Mouse (Mus musculus): Measurements from ENCODE around the gene Nicn1.
"Not testable (repeated sequence)": the region's sequence is repeated elsewhere in the genome, so short reads cannot be mapped to it uniquely, and the experiment has no call there.

Nicn1 gene

DNA sequence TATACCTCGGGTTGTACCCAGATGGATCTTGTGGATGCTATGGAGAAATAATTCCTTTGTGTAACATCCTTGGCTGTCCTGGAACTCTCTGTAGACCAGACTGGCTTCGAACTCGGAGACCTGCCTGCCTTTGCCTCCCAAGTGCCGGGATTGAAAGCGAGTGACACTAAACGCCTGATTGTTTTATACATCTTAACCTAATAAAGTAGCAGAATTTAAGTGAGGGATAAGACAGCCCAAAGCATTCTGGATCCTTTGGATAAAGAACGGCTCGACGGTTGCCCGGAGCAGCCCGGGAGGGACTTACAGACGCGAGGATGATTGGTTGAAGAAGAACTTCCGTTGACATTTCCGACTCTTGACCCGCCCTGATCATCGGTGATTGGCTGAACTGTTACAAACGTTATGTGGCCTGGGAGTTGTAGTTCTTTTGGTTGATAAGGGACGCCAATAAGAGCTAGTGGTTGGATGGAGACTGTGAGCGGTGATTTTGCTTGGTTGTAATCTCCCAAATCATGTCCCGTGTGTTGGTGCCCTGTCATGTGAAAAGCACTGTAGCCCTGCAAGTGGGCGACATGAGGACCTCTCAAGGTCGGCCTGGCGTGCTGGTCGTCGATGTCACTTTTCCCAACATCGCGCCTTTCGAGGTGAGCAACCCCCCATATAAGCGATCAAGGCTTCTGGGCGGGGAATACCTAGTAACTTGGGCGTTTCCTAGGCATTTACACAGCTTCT lies at the start of gene Nicn1:
Gene Nicn1 (plus strand): TSS at position 414 of the 735 bp plus-strand sequence.
- in situ Hi-C loops (cut with MboI, MseI), result no loop called here

DNA sequence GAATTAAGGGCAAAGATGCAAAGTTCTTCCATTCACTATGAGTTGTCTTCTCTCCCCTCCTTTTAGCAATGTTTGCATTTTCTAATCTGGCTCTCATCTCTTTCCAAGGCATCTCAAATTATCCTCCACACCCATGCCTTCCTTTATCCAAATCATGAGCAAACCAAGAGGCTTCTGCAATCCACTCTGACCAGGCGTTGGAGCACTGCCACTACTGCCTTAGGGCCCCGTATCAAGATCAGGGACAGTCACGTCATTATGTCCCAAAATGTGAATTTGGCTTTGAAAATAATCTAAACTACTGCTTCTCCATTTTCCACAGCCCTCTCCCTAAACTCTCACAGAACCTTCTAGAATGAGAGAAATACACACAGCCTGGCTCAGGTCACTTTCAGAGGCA lies 45.7 kb upstream of the Nicn1 start:
- in situ Hi-C loops (cut with MboI, MseI), result no loop called here

DNA sequence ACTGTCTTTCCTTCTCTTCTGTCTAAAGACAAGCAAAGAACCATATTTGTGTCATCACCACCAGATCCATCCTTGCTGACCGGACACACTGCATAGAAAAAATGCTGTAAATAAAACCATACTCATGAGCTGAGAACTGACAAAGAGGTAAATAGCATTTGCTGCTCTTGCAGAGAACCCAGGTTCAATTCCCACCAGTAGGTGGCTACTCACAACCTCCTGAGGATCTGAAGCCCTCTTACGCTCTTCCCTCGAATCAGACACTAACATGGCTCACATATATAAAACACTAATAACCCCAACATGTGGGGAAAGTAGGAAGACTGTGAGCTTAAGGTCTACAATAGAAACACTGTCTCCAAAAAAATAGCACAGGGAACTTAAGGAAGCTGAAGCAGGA lies 45.2 kb upstream of the Nicn1 start:
- in situ Hi-C loops (cut with MboI, MseI), result no loop called here

DNA sequence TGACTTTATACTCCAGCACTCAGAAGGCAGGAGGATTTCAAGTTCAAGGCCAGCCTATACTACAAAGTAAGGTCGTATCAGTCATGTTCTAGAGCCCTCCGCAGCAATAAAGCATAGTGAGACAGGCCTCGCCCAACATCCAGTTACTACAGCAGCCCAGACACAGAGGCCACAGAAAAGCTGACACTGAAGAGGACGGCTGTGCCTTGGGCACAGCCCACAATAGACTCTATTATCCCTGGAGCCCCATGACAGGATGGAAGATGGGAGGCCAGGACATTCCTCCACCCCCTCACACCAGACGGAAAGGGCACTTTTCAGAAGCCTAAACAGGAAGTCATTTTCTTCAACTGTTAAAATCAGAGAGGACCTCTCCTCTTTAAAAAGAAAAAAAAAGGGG lies 41.3 kb upstream of the Nicn1 start:
- in situ Hi-C loops (cut with MboI, MseI), result no loop called here

DNA sequence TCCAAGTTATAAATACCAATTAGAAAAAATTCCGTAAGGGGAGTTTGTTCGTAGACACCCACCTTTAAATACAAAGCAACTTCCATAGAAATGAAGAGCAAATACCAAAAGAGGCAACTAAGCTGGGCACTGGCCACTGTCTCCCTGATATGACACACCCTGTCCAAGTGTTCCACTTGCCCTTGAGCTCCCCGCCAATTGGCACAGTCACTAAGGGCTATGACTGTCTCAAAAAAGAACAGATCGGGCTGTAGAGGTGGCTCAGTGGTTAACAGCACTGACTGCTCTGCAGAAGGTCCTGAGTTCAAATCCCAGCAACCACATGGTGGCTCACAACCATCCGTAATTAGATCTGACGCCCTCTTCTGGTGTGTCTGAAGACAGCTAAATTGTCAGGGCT lies 38.4 kb upstream of the Nicn1 start:
- in situ Hi-C loops (cut with MboI, MseI), result loop anchor here (5.0 kb wide), 1 partner anchor 50 kb away; no protein-coding TSS in a partner anchor

DNA sequence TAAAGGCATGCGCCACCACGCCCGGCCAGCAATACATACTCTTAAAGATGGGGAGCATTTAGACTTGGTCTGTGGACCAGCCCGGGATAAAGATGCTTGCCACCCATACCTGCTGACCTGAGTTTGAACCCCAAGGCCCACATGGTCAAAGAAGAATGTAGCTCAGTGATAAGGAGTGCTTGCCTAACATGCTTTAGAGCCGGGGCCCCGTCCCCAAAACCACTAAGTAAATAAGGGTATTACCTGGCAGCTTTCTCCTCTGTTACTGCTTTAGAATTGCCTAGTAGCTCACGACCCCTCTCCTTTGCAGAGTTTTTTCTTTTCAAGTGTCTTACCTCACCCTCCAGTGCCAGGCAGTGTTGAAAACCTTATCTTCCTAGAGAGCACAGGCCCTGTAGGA lies 37.5 kb upstream of the Nicn1 start:
- in situ Hi-C loops (cut with MboI, MseI), result loop anchor here (5.0 kb wide), 1 partner anchor 50 kb away; no protein-coding TSS in a partner anchor

DNA sequence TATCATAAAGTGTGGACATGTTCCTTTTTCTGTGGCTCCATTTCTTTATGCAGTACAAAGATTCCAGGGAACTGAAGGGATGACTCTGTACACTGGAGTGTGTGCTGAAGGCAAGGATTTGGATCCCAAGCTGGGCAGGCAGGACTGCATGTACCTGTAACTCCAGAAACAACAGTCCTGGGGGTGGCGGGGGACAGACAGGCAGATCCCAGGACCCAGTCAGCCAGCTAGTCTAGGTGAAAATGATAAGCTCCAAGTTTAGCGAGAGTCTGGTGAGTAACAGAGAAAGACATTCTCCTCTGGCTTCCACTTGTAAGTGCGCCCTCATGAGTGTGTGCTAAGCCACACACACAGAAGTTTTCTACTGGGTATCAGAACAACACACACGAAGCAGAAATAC lies 29.7 kb upstream of the Nicn1 start:
- in situ Hi-C loops (cut with MboI, MseI), result no loop called here

DNA sequence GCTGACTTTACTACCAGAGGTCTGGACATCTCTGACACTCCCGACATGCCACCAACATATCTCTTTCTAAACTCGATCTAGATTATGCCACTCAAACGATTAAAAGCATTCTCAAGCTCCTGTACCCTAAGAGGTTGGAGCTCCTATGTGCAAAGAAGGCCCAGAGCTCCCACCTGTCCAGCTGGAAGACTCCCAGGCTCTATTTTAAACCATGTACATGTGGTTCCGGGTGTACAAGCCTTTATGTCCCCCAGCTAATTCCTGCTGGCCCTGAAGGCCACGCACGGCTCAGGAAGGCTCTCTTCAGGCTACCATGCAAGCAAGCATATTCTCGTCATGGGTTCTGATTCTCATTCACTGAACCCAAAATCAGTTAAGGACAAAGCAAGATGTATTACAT lies 28.4 kb upstream of the Nicn1 start:
- in situ Hi-C loops (cut with MboI, MseI), result no loop called here

DNA sequence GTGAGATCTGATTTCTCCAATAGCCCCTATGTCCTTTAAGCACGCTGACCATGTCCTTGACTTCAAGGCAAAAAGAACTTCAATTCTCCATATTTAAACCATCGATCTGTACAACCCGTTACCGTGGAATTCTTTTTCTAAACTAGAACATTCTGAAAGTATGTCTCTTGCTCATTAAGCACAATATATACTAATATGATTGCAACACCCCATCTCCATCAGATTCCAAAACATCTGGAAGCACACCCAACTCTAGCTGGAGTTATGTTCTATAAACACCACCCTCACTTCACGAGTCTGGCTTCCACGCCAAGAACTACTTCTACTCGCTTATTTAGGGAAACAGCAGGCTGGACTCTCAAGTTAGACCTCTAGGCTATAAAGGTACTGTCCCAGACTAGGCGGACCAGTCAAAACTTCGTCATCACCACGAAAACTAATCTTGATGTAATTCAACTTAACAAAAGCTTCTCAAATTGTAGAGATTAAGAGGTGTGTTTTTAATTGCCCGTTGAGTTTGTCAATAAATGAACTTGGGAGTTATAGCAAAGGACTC lies 27.7 kb upstream of the Nicn1 start:
- in situ Hi-C loops (cut with MboI, MseI), result no loop called here

DNA sequence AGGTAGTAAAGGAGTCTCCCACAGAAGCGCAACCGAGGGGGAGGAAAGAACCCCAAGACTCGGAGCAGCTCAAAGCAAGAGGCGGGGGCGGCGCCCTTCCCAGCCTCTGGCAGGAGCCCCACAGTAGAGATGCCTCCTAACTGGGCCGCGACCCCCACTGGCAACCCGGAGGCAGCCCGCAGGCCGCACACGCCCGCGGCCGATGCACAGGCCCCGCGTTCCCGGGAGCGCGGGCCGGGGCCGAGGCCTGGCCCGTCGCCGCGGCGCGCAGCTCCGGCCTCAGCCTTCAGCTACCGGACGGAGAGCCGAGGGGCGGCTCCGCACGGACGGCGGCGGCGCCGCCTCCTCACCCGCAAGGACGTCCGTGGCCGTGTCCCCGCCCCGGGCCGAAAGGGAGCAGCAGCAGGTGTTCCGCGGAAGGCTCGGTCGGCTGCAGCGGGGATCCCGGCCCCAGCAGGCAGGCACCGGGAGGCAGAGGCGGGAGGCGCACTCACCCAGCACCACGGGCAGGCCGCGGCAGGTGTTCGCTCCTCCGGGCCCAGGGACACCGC lies 27.0 kb upstream of the Nicn1 start:
- in situ Hi-C loops (cut with MboI, MseI), result no loop called here

DNA sequence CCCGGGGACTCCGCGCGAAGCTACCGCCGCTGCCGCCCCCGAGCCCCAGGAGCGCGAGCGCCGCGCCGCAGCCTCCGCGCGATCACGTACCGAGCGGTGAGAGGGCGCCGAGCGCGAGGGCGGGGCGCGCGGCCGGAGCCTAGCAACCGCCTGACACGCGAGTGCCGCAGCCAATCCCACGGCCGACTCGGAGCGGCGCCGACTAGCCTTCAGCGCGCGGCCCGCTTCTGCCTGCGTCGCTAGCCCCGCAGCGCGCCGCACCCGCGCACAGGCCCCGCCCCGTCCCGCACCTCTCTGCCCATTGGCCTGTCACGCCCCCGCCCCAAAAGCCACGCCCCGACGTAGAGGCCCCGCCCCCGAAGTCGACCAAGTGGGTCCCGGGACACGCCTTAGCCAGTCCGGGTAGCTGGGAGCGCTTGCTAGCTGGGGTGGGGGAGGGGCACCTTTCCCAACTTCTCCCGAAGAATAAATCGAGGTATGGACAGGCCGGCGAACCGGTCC lies 26.5 kb upstream of the Nicn1 start, which contains the start of gene Dag1:
Gene Dag1 (minus strand): TSS at position 269 of the 501 bp plus-strand sequence.
- in situ Hi-C loops (cut with MboI, MseI), result no loop called here

DNA sequence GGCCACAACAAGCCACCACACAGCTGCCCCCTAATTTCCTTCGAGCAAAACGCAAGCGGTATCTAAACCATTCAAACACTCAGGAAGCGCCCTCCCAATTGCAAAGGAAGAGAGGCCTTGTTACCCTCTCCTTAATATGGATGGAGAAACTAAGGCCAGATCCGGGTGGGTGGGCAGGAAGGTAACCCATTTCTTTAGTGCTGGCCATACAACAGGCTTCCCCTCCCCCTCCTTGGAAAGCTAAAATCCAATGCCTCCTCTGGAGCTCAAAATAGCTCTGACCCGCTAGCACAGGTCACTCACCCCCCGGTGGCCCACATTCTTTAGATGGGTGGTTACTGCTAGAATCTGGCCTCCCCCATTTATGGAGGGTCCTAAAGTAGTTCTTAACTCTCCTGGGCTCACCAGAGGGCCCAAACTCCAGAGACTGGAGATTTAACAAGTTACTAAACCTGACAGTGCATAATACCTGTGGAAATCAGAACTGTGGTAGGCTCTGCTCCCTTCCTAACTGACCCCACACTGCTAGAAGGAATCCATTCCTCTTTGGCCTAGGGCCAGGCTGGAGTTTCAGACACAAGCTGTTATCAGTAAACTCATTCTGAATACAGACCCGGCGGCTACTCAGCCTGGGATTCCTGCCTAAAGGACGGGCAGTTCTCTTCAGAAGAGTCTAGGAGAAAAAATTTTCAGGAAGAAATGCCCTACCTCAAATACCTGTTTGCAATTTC lies 25.9 kb upstream of the Nicn1 start:
- in situ Hi-C loops (cut with MboI, MseI), result no loop called here

DNA sequence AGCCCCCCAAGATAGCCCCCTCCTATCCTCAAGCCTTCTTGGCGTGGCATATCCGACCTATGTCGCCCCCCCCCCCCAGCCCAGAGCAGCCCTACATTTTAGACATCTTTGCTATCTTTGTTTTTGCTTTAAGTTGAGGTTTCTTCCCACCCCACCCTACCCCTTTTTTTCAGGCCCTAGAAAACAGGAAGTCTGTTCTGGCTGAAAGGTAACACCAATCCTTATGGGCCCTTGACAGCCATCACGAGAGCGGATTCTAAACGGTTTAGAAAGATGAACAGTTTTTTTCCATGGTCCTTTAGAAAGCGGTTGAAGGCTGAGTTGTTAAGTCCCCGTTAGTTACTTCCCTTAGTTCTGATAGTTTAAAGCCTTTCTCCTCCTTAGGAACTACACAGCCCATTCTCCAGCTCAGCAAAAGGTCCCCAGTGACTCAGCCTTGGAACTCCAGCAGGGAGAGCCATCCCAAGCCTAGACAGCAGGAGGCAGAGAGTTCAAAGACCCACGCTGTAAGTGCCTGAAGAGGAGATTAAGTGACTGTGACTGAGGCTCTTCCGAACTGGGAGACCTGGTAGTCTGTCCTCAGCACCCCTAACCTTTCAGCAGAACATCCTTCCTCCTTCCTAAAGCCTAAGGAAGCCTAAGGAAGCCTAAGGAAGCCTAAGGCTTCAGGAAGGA lies 23.8 kb upstream of the Nicn1 start:
- in situ Hi-C loops (cut with MboI, MseI), result no loop called here

DNA sequence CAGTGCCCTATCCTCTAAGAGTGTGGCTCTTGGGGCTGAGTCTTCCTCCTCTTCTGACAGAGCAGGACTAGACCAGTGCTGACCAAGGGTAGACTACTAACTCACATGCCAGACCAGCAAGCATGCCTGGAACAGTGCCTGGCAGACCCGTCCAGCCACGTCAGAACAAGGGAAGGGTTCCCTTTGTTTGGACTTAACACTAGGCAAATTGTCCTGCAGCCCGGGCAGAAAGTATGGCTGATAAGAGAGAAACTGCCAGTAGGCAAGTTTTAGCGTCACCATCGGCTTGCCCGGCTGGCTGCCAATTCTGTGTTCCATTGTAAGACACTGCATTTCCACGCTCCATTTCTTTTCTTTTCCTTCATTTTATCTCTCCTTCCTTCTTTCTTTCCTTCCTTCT lies 22.5 kb upstream of the Nicn1 start:
- in situ Hi-C loops (cut with MboI, MseI), result no loop called here

DNA sequence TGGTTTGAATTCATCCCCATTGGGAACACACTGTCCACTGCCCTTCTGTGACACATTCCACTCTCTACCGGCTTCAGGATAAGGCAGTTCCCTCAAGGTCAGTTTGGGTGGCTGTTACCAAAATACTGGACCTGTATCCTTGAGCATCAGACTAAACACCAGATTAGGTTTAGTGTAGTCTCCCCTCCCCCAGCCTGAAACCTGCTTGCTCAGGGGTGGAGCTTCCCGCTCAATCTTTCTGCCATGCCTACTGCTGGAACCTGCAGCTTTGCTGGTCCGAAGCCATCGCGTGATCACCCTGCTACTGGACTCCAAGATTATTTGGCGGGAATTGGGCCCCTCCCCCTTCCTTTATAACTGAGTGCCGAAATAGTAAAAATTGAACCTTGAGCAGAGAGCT lies 21.5 kb upstream of the Nicn1 start:
- in situ Hi-C loops (cut with MboI, MseI), result not testable (repeated sequence)

DNA sequence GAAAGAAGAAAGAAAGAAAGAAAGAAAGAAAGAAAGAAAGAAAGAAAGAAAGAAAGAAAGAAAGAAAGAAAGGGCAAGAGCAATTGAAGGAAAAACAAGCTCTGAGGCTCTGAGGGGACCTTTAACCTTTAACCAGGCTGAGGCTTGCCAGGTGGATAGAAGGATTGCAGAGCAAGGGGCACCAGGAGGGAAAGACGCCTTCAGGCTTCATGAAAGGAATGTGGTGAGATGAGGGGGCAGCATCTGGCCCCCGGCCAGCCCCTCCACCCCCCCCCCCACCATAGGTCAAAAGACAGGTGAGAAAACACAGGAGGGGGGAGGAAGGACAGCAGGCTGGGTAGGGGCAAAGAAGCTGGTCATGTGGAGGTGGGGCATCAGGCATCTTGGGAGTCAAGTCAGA lies 18.3 kb upstream of the Nicn1 start:
- in situ Hi-C loops (cut with MboI, MseI), result no loop called here

DNA sequence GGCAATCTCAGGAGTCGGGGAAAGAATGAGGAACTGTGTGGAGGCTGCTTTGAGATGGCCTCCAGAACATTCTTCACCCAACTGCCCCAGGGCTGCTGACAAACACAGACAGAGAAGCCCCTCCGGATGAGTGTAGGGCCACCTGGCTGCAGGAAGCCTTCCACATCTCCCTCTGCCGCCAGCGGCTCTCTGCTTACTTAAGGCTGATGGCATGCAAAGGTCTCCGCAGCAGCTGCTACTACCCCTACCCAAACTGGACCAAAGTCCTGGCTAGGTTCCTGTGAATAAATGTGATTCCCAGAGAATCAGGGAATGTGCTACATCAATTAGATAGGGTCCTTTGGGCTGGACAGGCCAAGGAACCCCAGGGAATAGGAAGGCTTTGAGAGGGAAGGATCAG lies 17.5 kb upstream of the Nicn1 start:
- in situ Hi-C loops (cut with MboI, MseI), result no loop called here

DNA sequence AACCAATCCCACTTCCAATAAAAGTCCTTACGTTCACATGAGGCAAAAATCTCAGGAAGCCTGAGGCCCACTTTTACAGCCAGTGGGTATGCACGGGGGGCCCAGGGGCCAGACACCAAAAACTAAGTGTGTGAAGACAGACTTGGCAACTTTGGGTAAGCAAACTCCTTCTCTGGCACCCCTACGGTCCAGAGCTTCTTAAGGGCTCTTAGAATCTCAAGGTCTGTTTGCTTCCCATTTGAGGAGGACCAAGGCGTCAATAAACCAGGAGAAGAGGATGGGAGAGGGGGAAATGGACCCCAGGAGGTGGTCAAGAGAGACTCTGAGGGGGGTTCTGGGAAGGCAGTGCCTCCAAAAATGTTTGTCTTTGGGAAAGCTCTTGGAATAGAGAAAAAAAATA lies 16.7 kb upstream of the Nicn1 start:
- in situ Hi-C loops (cut with MboI, MseI), result no loop called here

DNA sequence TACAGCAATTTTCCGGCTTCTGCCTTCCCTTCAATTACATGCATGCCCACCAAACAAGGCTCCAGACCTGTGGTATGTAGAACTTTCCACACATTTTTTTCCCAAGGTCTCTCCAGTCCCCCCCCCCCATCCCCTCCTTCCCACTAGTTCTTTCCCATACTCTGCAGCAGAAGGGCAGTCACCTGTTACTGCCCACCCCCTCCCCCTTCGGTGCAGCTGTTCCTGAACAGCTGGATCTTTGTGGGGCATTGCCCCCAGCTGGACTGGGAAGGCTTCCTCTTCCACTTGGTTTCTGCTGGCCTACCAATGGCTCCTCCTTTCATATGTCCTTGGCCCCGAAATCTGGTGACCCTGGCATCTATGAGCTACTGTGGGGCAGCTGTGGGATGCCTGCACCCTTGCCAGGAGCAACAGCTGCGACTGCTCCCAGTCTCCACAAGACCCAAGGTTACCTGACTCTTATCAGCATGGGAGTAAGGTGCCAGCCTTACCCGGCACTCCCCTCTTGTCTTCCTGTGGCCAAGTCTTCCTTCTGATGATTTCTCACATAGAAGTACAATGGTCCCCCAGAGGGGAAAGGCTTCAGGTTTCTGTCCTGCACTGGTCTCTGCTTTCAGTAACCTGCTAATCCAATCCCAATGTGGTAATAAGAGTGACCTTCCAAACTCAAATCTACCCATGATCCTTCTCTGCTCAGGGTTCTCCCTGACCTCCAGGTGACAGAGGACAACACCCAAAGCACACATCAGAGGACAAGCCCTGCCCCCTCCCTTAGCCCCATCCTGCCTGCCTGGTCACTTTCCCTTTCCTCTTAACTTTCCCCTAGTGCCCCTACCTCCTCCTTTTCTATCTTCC lies 15.5 kb upstream of the Nicn1 start:
- in situ Hi-C loops (cut with MboI, MseI), result no loop called here

DNA sequence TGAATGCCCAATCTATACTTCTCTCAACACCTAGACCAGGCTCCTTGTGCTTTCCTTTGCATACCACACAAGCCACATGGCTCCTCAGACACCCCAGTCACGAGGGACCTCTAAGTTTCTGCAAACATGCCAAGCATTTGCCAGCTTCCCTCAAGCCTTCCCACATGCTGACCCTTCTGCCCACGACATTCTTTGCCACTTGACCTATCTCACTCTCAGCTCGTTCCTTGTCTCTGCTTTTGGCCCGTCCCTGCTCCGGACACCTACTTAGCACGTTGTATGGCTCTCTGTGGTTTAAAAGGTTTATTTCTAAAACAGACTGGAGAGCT lies 14.9 kb upstream of the Nicn1 start:
- in situ Hi-C loops (cut with MboI, MseI), result no loop called here
